Mouse (Mus musculus) natural killer cell, adult 2 months (primary cell): Measurements from ENCODE around the gene Sema5a.

ENCODE experiments used
- DNase-seq, 2 experiments: peaks; one replicate each; pipeline ENCODE4 v3.0.0; 2022; ENCODE audit warnings: low spot score in 2 of 2

Gene Sema5a

DNA sequence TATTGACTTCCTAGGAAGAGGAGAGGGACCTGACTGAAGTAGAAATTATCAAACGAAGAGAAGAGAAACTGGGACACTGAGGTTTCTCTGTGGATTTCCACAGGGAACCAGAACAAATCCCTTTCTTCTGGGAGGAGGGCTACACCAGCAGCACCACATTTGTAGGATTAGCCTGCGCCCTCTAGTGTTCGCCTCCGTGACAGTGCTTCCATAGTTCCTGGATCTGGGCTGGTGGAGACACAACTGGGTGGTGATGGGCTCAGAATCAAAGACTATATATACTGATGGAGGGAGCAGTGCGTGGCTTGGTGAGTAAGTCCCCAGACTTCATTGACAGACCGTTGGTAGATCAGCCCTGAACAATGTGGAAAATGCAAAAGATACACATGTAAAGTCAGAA, 193.0 kb downstream of the Sema5a start:
- no peak for DNase-seq

DNA sequence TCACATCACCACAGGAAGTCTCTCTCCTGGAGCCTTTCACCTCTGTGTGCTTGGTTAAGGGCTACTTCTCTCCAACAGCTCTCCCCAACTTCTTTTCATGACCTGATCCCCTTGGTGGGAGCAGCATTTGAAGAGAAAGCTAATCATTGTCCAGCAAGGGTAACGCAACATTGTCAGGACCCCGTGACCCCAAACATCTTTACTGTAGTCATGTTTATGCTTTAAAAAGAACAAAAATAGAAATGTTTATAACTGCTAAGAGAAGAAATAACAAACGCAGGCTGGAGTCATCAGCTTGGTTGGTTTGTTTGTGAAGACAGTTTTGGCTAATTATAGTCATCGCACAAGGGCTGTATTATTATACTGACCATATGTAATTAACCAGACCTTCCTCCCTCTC, 198.1 kb downstream of the Sema5a start:
- DNase-seq: no peak

DNA sequence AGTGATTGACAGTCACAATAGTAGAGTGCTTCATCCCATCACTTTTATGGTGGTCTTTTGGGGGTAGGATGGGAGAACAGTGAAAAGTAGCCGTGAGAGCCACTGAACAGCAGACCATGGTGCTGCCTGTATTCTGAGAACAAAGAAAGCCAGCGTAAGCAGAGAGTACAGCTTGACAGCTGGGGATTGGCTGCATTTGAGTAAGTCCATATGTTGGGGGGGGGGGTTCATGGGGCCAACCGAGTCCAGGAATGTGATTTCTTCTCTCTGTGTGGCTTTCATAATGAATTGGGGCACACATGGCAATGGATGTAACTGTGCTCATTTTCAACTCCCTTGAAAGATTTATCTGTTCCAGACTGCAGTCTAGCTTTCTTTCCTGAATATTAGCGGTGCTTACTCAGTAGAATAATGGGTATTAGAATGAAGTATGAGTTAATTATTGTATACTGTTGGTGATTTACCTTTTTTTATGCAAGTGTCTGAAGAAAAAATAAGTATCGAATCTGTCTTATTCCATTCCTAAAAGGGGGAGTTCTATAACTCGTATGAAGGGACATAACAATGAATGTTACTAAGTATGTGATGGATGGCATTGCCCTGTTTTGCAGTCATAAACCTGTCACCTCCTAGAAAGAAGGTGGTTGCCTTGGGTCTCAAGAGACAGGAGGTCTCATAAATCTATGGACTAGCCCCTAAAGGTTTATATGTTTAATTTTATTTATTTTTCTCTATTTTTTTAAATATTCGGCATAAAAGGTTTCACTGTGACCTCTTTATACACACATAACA, 203.1 kb downstream of the Sema5a start:
- DNase-seq: no peak

DNA sequence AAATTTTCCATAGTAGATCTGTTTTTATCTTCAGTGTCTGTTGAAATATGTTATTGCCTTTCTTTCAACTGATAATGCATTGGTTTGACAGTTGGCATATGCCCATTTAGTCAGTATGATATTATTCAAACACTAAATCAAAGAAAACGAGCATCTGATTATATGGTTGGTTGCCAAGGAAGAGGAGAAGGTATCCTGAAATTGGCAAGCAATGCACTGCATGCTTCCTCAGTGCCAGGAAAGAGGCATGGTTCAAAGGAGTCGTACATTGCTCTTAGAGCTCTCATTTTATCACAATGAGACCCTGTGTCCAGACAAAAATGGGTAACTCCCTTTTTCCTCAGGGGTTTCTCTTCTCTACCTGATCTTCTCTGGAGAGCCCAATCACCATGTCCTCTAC, 214.4 kb downstream of the Sema5a start:
- no peak for DNase-seq

DNA sequence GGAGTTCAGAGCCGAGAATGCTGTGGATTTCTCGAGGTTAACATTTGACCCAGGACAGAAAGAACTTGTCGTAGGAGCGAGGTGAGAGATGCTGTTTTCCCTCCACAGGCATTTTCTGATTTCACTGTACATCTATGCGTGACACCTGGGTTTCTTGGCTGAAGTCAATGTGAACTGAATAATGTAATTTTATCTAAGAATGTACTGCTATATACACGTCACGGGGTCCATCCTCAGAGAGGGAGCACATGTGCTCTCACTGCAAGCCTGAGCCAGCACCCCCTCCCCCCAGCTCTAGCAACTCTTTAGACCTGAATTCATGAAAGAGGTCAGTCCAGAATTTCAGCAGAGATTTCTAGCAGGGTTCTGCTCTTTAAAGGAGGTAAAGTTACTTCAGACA, 215.6 kb downstream of the Sema5a start:
- no peak for DNase-seq

DNA sequence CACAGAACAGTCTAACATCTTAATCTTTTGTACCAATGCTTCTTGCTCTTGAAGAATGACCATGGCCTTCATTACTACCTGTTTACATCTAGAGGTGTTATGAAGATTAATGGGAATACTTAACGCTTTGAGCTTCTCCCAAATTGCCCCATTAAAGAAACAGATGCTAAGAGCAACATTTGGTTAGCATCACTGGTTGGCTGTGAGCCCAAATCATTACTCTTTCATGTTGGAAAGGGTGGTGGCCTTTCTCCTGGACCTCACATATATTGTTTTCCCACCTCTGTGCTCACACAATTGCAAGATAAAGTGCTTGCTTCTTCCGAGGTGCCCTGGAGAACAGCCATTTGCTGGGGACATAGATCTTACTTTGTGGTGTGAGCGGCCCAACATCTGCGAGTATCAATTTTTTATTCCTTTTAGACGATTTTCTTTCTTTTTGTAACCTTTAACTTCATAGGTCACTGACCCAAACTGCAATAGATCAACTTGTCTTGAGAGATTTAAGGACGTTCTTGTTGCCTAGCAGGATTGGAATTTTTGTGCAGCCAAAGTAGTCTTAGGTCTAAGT, 227.0 kb downstream of the Sema5a start:
- no peak for DNase-seq

DNA sequence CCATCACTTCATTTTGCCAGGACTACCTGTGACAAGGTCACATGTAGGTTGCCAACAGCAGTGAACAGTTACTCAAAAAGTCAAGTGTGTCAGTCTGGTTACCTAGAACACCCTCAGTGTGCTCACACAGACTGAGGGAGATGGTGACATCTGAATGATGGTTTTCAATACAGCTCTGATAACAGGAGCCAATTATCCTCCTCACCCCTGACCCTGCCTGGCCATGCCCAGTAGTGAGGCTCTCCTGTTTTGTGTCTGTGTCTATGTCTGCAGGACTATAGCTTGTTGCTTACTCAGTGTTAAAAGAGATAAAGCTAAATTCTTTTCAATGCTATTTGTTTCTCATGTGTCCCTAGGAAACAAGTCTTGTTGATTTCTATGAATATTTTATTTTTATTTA, 236.1 kb downstream of the Sema5a start:
- DNase-seq: no peak

DNA sequence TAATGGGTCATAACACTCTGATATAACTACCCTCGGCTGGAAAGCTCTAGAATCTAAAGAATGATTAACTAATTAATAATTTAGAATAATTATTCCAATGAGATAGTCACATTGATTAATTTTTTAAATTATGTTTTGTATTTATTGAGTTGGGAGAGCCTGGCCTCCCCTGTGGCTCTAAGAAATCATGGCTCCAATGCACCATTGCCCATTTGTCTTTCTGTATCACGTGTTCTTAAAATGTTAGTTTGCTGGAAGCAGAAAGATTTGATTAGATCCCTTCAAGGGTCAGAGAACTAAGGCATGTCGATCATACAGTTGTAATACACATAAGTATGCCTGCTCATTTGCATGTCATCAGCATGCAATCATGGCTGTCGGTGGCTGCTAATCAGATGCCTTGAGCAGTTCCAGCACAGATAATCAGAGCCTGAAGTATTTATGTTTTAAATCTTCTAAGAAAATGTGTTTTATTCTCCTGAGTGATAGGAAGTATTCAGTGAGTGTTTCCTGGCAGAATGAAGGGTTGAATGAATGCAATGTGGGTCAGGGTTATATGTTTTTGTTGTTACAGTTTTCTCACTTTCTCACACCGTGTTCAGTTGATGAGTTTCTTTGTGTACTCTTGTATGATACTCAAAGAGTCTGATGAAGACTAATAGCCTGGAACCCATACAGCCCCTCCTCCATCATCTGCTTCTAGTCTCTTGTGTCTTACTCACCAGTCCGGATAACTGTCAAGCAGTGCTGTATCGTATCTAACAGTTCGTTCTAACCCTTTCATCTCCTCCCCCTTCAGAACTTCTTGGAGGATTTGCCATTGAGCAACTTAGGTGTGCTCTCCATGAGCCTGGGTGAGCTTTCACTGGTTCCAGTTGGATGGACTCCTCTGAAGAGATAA, 240.7 kb downstream of the Sema5a start:
- no peak for DNase-seq

DNA sequence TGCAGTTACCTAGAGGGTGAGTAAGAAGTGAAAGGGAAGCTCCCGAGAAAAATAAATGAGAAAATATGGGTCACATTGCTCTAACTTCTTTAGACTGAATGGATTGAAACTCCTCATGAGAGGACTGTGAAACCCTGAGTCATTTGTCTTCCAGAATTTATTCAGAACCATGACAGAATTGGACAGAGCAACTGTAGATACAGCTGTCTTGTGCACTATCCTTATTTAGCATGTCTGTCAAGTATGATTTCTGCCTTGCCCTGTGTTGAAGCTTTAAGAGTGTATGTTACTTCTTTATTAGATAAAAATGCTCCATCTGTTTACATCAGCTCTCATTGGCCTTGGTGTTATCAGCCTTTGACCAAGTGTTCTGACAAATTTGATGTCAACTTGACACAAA, 243.4 kb downstream of the Sema5a start:
- DNase-seq: no peak

DNA sequence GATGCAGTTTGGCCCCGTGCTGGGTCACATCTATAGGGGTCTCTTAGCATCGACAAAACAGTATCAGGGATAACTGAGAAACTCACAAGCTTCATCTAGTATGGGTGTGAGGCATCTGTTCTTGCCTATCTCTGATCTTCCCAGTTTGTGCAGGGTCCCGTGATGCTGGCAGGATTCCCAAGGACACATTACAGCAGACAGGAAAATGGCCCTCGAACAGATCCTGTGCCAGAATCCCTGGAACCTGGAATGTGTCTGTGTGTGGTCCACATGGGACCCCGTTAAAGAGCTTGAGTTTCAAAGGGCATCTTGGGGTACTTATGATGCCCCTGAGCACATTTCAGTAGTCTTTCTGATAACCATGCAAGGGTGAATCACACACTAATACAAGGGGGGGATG, 249.6 kb downstream of the Sema5a start:
- no peak for DNase-seq

DNA sequence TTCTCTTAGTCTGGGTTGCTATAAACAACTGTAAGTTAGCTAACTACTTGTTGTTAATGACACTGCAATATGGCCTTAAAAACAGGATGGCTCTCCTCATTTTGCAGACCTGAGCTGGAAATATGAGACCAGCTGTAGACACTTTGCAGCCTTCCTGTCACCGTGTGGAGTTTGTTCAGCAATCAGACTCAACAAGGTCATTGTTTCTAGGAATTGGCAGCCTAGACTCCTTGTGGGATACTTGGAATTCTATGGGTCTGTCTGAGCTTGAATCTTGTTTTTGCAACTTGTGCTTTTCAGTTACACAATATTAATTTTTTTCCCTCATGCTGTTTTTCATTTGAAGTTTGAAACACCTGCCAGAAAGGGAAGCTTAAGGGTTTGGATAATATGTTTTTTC, 250.3 kb downstream of the Sema5a start:
- no peak for DNase-seq

DNA sequence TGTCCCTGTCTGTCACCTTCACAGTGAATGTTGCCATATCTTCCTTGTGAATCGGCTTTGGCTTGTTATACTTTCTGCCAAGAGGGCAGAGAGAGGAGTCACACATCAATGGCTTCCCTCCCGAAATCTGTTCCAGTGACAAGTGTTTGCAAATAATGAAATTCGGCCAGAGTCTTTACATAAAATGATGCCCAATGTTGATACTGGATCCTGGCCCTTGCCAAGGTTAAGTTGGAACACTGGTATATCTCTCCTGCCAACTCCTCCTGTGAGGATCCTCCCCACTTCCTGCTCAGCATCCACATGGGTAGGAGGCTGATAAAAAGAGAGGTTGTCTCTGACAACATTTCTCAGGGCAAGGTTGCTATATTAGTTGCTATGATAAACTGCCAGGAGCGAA, 252.3 kb downstream of the Sema5a start:
- no peak for DNase-seq

DNA sequence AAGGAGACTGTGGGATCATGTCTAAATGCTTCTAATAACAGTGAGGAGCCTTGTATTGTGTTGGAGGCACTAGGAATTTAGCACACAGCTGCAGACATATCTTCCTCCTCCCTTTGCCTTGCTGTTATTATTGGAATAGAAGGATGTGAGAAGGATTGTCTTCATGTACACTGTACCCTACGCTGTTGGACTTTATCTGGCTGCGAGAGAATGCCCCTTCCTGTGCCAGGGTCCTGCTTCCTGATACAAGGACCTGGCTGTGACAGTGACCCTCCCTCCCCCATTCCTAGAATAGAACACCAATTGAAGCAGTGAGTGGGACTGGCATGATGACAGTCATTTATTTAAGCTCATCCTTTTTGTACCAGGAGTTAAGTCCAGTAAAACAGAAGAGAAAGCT, 261.3 kb downstream of the Sema5a start:
- no peak for DNase-seq

DNA sequence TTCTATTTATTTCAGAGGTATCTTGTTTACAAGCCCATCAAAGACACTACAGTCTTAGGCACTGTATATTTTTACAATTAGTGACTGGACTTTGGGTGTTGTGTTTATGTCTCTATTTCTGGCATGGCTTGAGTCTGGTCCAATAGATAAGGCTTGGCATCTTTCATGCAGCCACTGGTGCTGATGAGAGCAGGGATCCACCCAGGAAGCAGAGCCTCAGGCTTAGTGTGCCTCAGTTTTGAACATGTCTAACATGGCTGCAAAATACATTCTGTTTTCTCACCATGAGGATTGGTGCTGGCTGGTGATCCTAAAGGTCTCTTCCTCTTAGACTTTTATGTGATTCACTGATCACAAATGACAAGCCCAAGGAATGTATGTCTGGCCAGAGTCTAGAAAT, 263.7 kb downstream of the Sema5a start:
- DNase-seq: no peak

DNA sequence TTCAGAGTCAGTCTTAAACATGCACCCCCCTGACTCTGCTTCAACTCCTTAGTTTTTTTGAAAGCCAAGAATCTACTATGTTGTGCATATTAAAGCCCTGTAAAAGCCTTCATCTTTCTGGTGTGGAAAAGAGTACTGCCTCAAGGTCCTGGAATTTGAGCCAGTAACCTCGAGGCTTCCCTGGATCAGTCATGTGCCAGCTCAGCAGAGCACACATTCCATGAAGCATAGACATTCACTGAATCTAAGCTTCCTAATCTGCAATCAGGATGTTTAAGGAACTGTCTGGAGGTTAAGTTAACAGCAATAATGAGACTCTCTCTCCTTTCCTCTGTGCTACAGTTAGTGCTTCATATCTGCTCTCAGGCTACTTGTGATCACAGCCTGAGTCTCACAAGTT, 270.3 kb downstream of the Sema5a start:
- DNase-seq: no peak

DNA sequence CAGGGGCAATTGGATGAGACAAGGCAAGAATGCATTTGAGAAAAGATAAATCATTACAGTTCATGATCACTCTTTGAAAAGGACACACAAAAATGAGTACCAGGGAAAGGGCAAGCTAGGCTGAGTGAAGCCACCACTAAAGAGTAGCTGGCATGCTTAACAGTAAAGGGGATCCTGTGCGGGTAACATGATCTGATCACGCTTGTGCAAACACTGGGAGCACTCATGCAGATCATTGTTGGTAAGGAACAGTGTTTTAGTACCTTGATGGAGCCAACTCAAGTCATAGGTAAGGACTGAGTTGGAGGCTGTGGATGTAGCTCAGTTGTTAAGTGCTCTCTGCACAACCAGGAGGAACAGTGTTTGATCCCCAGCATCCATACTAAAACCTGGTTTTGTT, 273.3 kb downstream of the Sema5a start:
- DNase-seq: no peak

DNA sequence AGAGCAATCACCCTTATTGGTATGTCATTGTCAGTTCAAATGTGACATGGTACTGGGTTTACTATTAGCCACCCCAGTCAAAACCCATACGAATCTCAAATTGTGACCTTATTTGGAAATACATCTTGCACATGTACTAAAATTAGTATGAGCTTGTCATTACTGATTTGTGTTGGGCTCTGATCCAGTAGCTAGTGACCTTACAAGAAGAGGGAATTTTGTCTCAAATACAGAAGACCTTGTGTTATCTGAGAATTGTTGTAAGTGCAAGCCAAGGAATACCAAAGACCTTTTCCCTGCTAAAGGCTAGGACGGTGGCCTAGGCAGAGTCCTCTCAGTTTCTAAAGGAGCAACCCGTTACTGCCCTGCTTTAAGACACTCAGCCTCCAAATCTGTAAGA, 287.9 kb downstream of the Sema5a start:
- no peak for DNase-seq

DNA sequence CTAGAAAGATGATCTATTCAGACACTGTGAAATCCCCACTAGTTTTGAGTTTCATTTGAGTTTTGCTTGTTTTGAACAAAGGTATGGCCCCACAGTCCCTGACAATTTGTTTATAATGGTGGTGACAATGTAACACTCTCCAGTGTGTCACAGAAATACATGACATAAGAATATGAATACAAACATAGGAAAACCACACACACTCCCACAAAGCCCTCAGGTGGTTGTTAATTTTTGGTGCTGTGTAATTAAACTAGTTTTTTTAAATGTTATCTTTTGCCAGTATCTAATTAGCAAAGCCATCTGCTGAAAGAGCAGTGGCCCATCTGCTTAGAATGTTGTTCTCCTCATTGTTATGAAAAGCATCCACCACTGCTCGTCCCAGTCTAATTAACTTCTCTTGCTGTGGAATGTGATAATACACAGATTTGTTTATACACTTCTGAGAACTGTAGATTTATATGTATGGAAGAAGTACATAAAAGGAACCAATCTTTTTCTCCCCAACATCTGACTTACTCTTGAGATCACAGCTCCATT, 289.0 kb downstream of the Sema5a start:
- no peak for DNase-seq

DNA sequence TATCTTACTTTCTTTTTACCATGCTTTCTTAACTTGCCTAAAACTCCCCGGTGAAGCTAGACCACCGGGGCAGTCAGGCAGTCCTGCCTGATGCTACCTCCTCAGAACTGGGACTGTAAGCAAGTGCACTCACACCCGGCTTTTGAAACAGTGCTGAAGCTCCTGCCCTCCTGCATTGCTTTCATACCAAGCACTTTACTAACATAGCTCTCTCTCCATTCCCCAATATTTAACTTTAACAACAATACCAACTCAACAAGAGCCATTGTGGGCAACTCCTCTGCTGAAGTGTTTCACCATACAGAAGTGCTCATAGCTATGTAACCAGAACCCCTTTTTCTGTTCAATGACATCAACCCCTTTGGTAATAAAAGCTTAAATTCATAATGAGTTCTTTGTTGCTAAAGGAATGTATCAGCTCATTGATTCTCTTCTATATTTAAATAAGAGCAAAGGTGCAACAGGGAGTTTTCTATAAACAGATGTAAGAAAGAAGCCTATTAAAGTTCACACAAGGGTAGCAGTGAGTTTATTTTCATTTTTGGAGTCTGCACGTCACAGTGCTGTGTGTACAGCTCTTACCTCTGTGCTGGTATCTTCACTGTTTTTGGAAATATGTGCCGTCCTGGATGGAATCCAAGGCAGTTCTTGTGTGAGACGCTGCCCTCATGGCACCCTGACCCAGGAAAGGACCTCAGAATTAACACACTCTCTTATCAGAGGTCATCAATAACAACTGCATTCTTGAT, 292.3 kb downstream of the Sema5a start:
- DNase-seq: no peak

DNA sequence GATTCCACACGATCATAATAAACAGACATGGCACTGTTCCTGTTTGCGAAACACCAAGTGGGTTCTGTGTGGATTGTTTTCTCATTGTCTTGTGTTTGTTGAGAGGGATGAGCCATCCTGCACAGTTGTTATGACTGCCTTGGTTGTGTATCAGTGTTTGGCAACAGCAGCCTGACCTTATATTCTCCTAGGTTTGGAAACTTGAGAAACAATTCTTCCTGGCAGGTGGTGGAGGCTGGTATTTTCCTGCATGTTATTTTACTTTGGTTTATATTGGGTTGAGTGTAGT, 292.8 kb downstream of the Sema5a start:
- DNase-seq: no peak

DNA sequence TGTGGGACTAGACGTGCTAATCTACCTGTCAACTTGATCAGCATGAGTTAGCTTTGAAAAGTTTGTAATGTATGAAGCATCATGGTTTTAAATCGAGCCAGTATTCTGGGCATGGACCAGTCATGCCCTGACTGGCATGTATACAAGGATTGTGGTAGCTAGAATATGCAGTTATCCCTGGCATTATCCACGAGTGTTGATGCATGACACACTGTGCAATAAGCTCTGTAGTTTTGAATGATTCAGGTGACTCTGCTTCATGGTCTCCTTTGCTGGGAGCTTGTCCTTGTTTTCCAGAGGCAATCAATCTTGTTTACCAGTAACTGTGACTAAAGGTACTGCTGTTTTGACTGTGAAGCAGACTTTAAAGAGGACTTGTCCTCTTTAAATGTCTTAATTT, 293.5 kb downstream of the Sema5a start:
- DNase-seq: no peak

DNA sequence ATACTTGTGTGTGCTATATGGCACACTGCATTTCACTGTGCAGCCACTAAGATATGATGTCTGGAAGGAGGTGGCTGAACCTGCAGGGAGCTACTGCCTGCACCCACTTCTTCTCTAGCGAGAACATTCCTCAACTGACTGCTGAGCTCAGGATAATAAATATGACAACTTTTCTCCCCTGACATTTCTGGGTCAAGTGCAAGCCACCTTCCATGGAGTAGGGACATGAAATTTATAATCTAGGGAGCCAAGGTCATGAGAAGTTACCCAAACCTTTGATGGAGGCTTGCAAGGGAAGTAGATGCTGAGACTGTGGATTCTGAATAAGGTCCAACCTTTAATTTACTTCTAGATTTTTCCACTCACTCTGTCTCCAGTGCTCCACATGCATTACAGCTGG, 298.1 kb downstream of the Sema5a start:
- DNase-seq: no peak
